Mouse (Mus musculus): ENCODE results near the gene Prepl. TPM values are rescaled to one million over a fixed set of nuclear protein-coding genes. Genes with fewer than 3 reads are reported as not detected.

Prepl gene
- total and polyA plus RNA-seq, 2 experiments from 2014 or later, result 94.0 to 124 TPM

- 81% methylated on average over 20 of the region's 20 CpGs for WGBS
- Histone ChIP-seq H3K4me2 (ENCODE audit: low read depth, low read length) (no peak within 1 kb of the TSS), H3K4me3 (ENCODE audit: low read length) (no peak within 1 kb of the TSS), H3K4me1 (ENCODE audit: insufficient read depth, low read length) (no peaks in the 10 kb centered on the region), H3K27me3 (ENCODE audit: insufficient read depth, low read length) (no peaks in the 10 kb centered on the region), H3K36me3 (ENCODE audit: insufficient read depth, low read length) (no peaks in the 10 kb centered on the region), H3K9me3 (ENCODE audit: low read length) (no peaks in the 10 kb centered on the region), H3K27ac (no peak within 1 kb of the TSS), H3K9ac (replicated peaks; ENCODE audit: low read length) (no peak within 1 kb of the TSS)
- no peak for TF ChIP-seq CTCF (IDR thresholded peaks at IDR 0.05; ENCODE audit: low read depth)
- ATAC-seq, result no peak
- DNase-seq (ENCODE audit: low spot score), result no peak
Measured at GRCm38 (mm10) chr17:85028093-85028739, 61.8 kb downstream of the Prepl start, which contains the start of gene Slc3a1. Gene Slc3a1, plus strand, starts transcription at chr17:85028376.

GRCm38 (mm10) chr17:85027247-85027646 lies 62.8 kb downstream of the Prepl start:
- Histone ChIP-seq H3K4me1 (ENCODE audit: insufficient read depth, low read length) (no peaks in the 10 kb centered on the region), H3K9ac (replicated peaks; ENCODE audit: low read length) (no peak overlapping the region), H3K4me2 (ENCODE audit: low read depth, low read length) (no peak overlapping the region), H3K9me3 (ENCODE audit: low read length) (no peaks in the 10 kb centered on the region), H3K4me3 (ENCODE audit: low read length) (no peak overlapping the region), H3K36me3 (ENCODE audit: insufficient read depth, low read length) (no peaks in the 10 kb centered on the region), H3K27me3 (ENCODE audit: insufficient read depth, low read length) (no peaks in the 10 kb centered on the region), H3K27ac (no peak overlapping the region)
- no peak for TF ChIP-seq CTCF (IDR thresholded peaks at IDR 0.05; ENCODE audit: low read depth)
- WGBS, result 84% methylated on average over 3 of the region's 3 CpGs
- ATAC-seq (no peak), DNase-seq (ENCODE audit: low spot score) (no peak)

GRCm38 (mm10) chr17:85026436-85026835 lies 63.6 kb downstream of the Prepl start:
- Histone ChIP-seq H3K27ac (no peak overlapping the region), H3K9ac (replicated peaks; ENCODE audit: low read length) (no peak overlapping the region), H3K4me1 (ENCODE audit: insufficient read depth, low read length) (no peaks in the 10 kb centered on the region), H3K4me2 (ENCODE audit: low read depth, low read length) (no peak overlapping the region), H3K4me3 (ENCODE audit: low read length) (no peak overlapping the region), H3K9me3 (ENCODE audit: low read length) (no peaks in the 10 kb centered on the region), H3K27me3 (ENCODE audit: insufficient read depth, low read length) (no peaks in the 10 kb centered on the region), H3K36me3 (ENCODE audit: insufficient read depth, low read length) (no peaks in the 10 kb centered on the region)
- ATAC-seq (no peak), DNase-seq (ENCODE audit: low spot score) (no peak)
- 90% methylated on average over 6 of the region's 6 CpGs for WGBS
- no peak for TF ChIP-seq CTCF (IDR thresholded peaks at IDR 0.05; ENCODE audit: low read depth)

- ATAC-seq (no peak), DNase-seq (ENCODE audit: low spot score) (no peak)
- 93% methylated on average over 6 of the region's 6 CpGs for WGBS
- Histone ChIP-seq H3K4me2 (ENCODE audit: low read depth, low read length) (no peak overlapping the region), H3K27me3 (ENCODE audit: insufficient read depth, low read length) (no peaks in the 10 kb centered on the region), H3K4me3 (ENCODE audit: low read length) (no peak overlapping the region), H3K36me3 (ENCODE audit: insufficient read depth, low read length) (no peaks in the 10 kb centered on the region), H3K27ac (no peak overlapping the region), H3K9ac (replicated peaks; ENCODE audit: low read length) (no peak overlapping the region), H3K9me3 (ENCODE audit: low read length) (no peaks in the 10 kb centered on the region), H3K4me1 (ENCODE audit: insufficient read depth, low read length) (no peaks in the 10 kb centered on the region)
- no peak for TF ChIP-seq CTCF (IDR thresholded peaks at IDR 0.05; ENCODE audit: low read depth)
Measured at GRCm38 (mm10) chr17:85025151-85025550, 64.9 kb downstream of the Prepl start.

- WGBS, result 91% methylated on average over 8 of the region's 8 CpGs
- TF ChIP-seq CTCF (IDR thresholded peaks at IDR 0.05; ENCODE audit: low read depth), result no peak
- Histone ChIP-seq H3K4me2 (ENCODE audit: low read depth, low read length) (no peak overlapping the region), H3K9me3 (ENCODE audit: low read length) (no peaks in the 10 kb centered on the region), H3K4me3 (ENCODE audit: low read length) (no peak overlapping the region), H3K27ac (no peak overlapping the region), H3K27me3 (ENCODE audit: insufficient read depth, low read length) (no peaks in the 10 kb centered on the region), H3K9ac (replicated peaks; ENCODE audit: low read length) (no peak overlapping the region), H3K36me3 (ENCODE audit: insufficient read depth, low read length) (no peaks in the 10 kb centered on the region), H3K4me1 (ENCODE audit: insufficient read depth, low read length) (no peaks in the 10 kb centered on the region)
- DNase-seq (ENCODE audit: low spot score), result no peak
- no peak for ATAC-seq
Measured at GRCm38 (mm10) chr17:85024237-85024636, 65.8 kb downstream of the Prepl start.

- ATAC-seq (peak; percentile 61), DNase-seq (ENCODE audit: low spot score) (peak; percentile 90)
- H3K27ac ChIP-seq, result no peak overlapping the region
- H3K4me2 ChIP-seq (ENCODE audit: low read depth, low read length), result no peak overlapping the region
- no peaks in the 10 kb centered on the region for H3K36me3 ChIP-seq (ENCODE audit: insufficient read depth, low read length)
- WGBS, result 60% methylated on average over 22 of the region's 22 CpGs
- no peak overlapping the region for H3K4me3 ChIP-seq (ENCODE audit: low read length)
- peak; percentile 75 for TF ChIP-seq CTCF (IDR thresholded peaks at IDR 0.05; ENCODE audit: low read depth)
- no peaks in the 10 kb centered on the region for H3K9me3 ChIP-seq (ENCODE audit: low read length)
- no peaks in the 10 kb centered on the region for H3K27me3 ChIP-seq (ENCODE audit: insufficient read depth, low read length)
- no peaks in the 10 kb centered on the region for H3K4me1 ChIP-seq (ENCODE audit: insufficient read depth, low read length)
- H3K9ac ChIP-seq (replicated peaks; ENCODE audit: low read length), result no peak overlapping the region
Measured at GRCm38 (mm10) chr17:85023247-85024167, 66.5 kb downstream of the Prepl start.

Measured in hindbrain, postnatal 0 days (tissue).